Mouse (Mus musculus) left cerebral cortex, adult 9 months (tissue): ENCODE results near the gene Mrpl51.
"Not testable (repeated sequence)": the region's sequence is repeated elsewhere in the genome, so short reads cannot be mapped to it uniquely, and the experiment has no call there.

Experiments
- DNase-seq, 2 experiments: peaks; one replicate each; pipeline ENCODE4 v3.0.0; 2022; ENCODE audit warnings: low spot score in 2 of 2

Gene Mrpl51

GRCm38 (mm10) chr6:125159773-125160557, 31.6 kb upstream of the Mrpl51 start:
- no peak for DNase-seq

- no peak for DNase-seq
These were observed 31.1 kb upstream of the Mrpl51 start for GRCm38 (mm10) chr6:125160558-125160853.

- DNase-seq: peak in 1 of 2 experiments; percentile 61
These were observed 30.5 kb upstream of the Mrpl51 start for GRCm38 (mm10) chr6:125160854-125161760.

GRCm38 (mm10) chr6:125161971-125162370, 29.6 kb upstream of the Mrpl51 start:
- peak in 1 of 2 experiments; percentile 76 for DNase-seq

GRCm38 (mm10) chr6:125162615-125163305, 28.8 kb upstream of the Mrpl51 start:
- not testable (repeated sequence) for DNase-seq

- peak in 1 of 2 experiments; percentile 62 for DNase-seq
These were observed 27.6 kb upstream of the Mrpl51 start for GRCm38 (mm10) chr6:125163801-125164657.

GRCm38 (mm10) chr6:125164672-125165327, 26.8 kb upstream of the Mrpl51 start:
- peak in 1 of 2 experiments; percentile 67 for DNase-seq

GRCm38 (mm10) chr6:125165328-125165891, 26.2 kb upstream of the Mrpl51 start:
- peak; percentile 94 to 97 for DNase-seq

GRCm38 (mm10) chr6:125166051-125166751, 25.4 kb upstream of the Mrpl51 start, which contains the start of gene Gapdh:
Gene Gapdh, minus strand, starts transcription at chr6:125166467.
- peak in 1 of 2 experiments; percentile 61 for DNase-seq

- peak in 1 of 2 experiments; percentile 60 for DNase-seq
These were observed 24.5 kb upstream of the Mrpl51 start for GRCm38 (mm10) chr6:125166861-125167650.

GRCm38 (mm10) chr6:125168086-125168485, 23.5 kb upstream of the Mrpl51 start:
- no peak for DNase-seq

- no peak for DNase-seq
These were observed 21.4 kb upstream of the Mrpl51 start for GRCm38 (mm10) chr6:125170194-125170593.

GRCm38 (mm10) chr6:125172474-125172873, 19.1 kb upstream of the Mrpl51 start:
- no peak for DNase-seq

GRCm38 (mm10) chr6:125173256-125173655, 18.3 kb upstream of the Mrpl51 start:
- DNase-seq: no peak

GRCm38 (mm10) chr6:125175469-125175868, 16.1 kb upstream of the Mrpl51 start:
- no peak for DNase-seq

GRCm38 (mm10) chr6:125179601-125180000, 12.0 kb upstream of the Mrpl51 start:
- no peak for DNase-seq

GRCm38 (mm10) chr6:125182133-125182532, 9.5 kb upstream of the Mrpl51 start:
- DNase-seq: no peak

GRCm38 (mm10) chr6:125186203-125186602, 5.4 kb upstream of the Mrpl51 start:
- DNase-seq: no peak

GRCm38 (mm10) chr6:125190816-125191215, 785 bp upstream of the Mrpl51 start:
- no peak for DNase-seq
